Mouse (Mus musculus) MEL (cell line): Measurements from ENCODE around the gene Aspdh. TPM values are rescaled to one million over a fixed set of nuclear protein-coding genes. Genes with fewer than 3 reads are reported as not detected.
A peak's percentile ranks its signal among the peaks of the same experiment; 100 is the strongest.

Source experiments
- DNase-seq: peaks from one replicate; pipeline ENCODE4 v3.0.0; 2011; ENCODE audit warnings: low read depth, low spot score
- H3K27ac ChIP-seq: 2 replicates; pipeline ENCODE4 v1.5.1; 2012; ENCODE audit warnings: low read depth, mild to moderate bottlenecking, control low read depth, low read length, moderate library complexity; ENCODE audit not compliant: control insufficient read depth
- H3K27me3 ChIP-seq, 2 experiments: fragments of 150-350 bp in 1 of 2; sonication (generic) in 1 of 2; 2 replicates each; pipeline ENCODE4 v1.6.1; 2012; ENCODE audit warnings: low read length in 2 of 2, mild to moderate bottlenecking in 2 of 2, improper control_type of control experiment in 1 of 2, moderate library complexity in 1 of 2; ENCODE audit not compliant: insufficient read depth in 2 of 2, control insufficient read depth in 1 of 2
- H3K36me3 ChIP-seq, 2 experiments: 2 replicates each; pipeline ENCODE4 v1.6.1; 2012 to 2014; ENCODE audit warnings: low read length in 2 of 2, improper control_type of control experiment in 1 of 2, inconsistent platforms in 1 of 2, mild to moderate bottlenecking in 1 of 2; ENCODE audit not compliant: insufficient read depth in 2 of 2, control insufficient read depth in 1 of 2
- H3K4me1 ChIP-seq, 2 experiments: fragments of 150-350 bp in 1 of 2; sonication (generic) in 1 of 2; 2 replicates each; pipeline ENCODE4 v1.6.1; 2012; ENCODE audit warnings: low read length in 2 of 2, improper control_type of control experiment in 1 of 2, mild to moderate bottlenecking in 1 of 2; ENCODE audit not compliant: insufficient read depth in 2 of 2, control insufficient read depth in 1 of 2
- H3K4me3 ChIP-seq, 2 experiments: fragments of 150-350 bp in 1 of 2; sonication (generic) in 1 of 2; 2 replicates each; pipeline ENCODE4 v1.5.1; 2012; ENCODE audit warnings: low read depth in 2 of 2, low read length in 2 of 2, mild to moderate bottlenecking in 2 of 2, moderate library complexity in 2 of 2, control low read depth in 1 of 2, improper control_type of control experiment in 1 of 2; ENCODE audit not compliant: control insufficient read depth in 1 of 2, insufficient read depth in 1 of 2
- H3K79me2 ChIP-seq: 2 replicates; pipeline ENCODE4 v1.6.1; 2012; ENCODE audit warnings: mild to moderate bottlenecking, low read length, moderate library complexity; ENCODE audit not compliant: control insufficient read depth, poor library complexity, insufficient read depth
- H3K9ac ChIP-seq: 2 replicates; pipeline ENCODE4 v1.6.1; 2012; ENCODE audit warnings: low read depth, mild to moderate bottlenecking, control low read depth, low read length, moderate library complexity; ENCODE audit not compliant: control insufficient read depth, poor library complexity, severe bottlenecking
- H3K9me3 ChIP-seq: fragments of 150-350 bp; sonication (generic); replicated peaks from 2 replicates; pipeline ENCODE4 v1.6.1; 2012; ENCODE audit warnings: mild to moderate bottlenecking, low read length, improper control_type of control experiment, moderate library complexity; ENCODE audit not compliant: insufficient read depth
- BHLHE40 ChIP-seq: IDR thresholded peaks from 2 replicates; pipeline ENCODE4 v1.6.1; 2012; ENCODE audit warnings: low read depth, mild to moderate bottlenecking, inconsistent platforms, low read length, improper control_type of control experiment, borderline replicate concordance
- CHD1 ChIP-seq: IDR thresholded peaks from 2 replicates; pipeline ENCODE4 v1.6.1; 2012; ENCODE audit warnings: low read depth, mild to moderate bottlenecking, inconsistent platforms, low read length, improper control_type of control experiment
- CHD2 ChIP-seq: IDR thresholded peaks from 2 replicates; pipeline ENCODE4 v1.6.1; 2011; ENCODE audit warnings: low read length, improper control_type of control experiment
- CTCF ChIP-seq, 3 experiments: IDR thresholded peaks in 2 of 3; conservative IDR thresholded peaks in 1 of 3; 2 replicates each; pipeline ENCODE4 v1.5.1; 2011 to 2012; ENCODE audit warnings: low read length in 3 of 3, low read depth in 2 of 3, mild to moderate bottlenecking in 2 of 3, improper control_type of control experiment in 1 of 3, inconsistent platforms in 1 of 3, mixed read lengths in 1 of 3, moderate library complexity in 1 of 3; ENCODE audit not compliant: control insufficient read depth in 1 of 3, insufficient read depth in 1 of 3, poor library complexity in 1 of 3, severe bottlenecking in 1 of 3
- E2F4 ChIP-seq: IDR thresholded peaks from 2 replicates; pipeline ENCODE4 v1.6.1; 2011; ENCODE audit warnings: low read depth, low read length, improper control_type of control experiment, borderline replicate concordance
- ELF1 ChIP-seq: IDR thresholded peaks from 2 replicates; pipeline ENCODE4 v1.6.1; 2014; ENCODE audit warnings: low read depth, mild to moderate bottlenecking, inconsistent platforms, low read length, improper control_type of control experiment, moderate library complexity
- EP300 ChIP-seq, 2 experiments: IDR thresholded peaks; 2 replicates each; pipeline ENCODE4 v1.6.1; 2011; ENCODE audit warnings: improper control_type of control experiment in 2 of 2, low read length in 2 of 2, low read depth in 1 of 2, mild to moderate bottlenecking in 1 of 2
- ETS1 ChIP-seq: IDR thresholded peaks from 2 replicates; pipeline ENCODE4 v1.6.1; 2012; ENCODE audit warnings: low read depth, mild to moderate bottlenecking, inconsistent platforms, low read length, improper control_type of control experiment, moderate library complexity
- GABPA ChIP-seq: IDR thresholded peaks from 2 replicates; pipeline ENCODE4 v1.6.1; 2012; ENCODE audit warnings: low read depth, mild to moderate bottlenecking, inconsistent platforms, low read length, improper control_type of control experiment, moderate library complexity
- GATA1 ChIP-seq: IDR thresholded peaks from 2 replicates; pipeline ENCODE4 v1.6.1; 2011; ENCODE audit warnings: low read depth, low read length, improper control_type of control experiment
- HCFC1 ChIP-seq: IDR thresholded peaks from 2 replicates; pipeline ENCODE4 v1.6.1; 2012; ENCODE audit warnings: low read depth, mild to moderate bottlenecking, inconsistent platforms, low read length, improper control_type of control experiment, moderate library complexity
- KAT2A ChIP-seq: conservative IDR thresholded peaks from 2 replicates; pipeline ENCODE4 v1.6.1; 2012; ENCODE audit warnings: low read depth, low read length, improper control_type of control experiment, inconsistent platforms
- MAX ChIP-seq: IDR thresholded peaks from 2 replicates; pipeline ENCODE4 v1.6.1; 2011; ENCODE audit warnings: low read length, improper control_type of control experiment
- MAZ ChIP-seq: IDR thresholded peaks from 2 replicates; pipeline ENCODE4 v1.6.1; 2012; ENCODE audit warnings: low read depth, mild to moderate bottlenecking, inconsistent platforms, low read length, improper control_type of control experiment
- MEF2A ChIP-seq: IDR thresholded peaks from 2 replicates; pipeline ENCODE4 v1.6.1; 2014; ENCODE audit warnings: low read depth, mild to moderate bottlenecking, inconsistent platforms, low read length, improper control_type of control experiment; ENCODE audit not compliant: poor library complexity, insufficient replicate concordance, severe bottlenecking; ENCODE audit errors: extremely low read depth
- MXI1 ChIP-seq: IDR thresholded peaks from 2 replicates; pipeline ENCODE4 v1.6.1; 2011; ENCODE audit warnings: mild to moderate bottlenecking, low read depth, low read length, improper control_type of control experiment
- MYB ChIP-seq: IDR thresholded peaks from 2 replicates; pipeline ENCODE4 v1.6.1; 2011; ENCODE audit warnings: mild to moderate bottlenecking, low read depth, low read length, improper control_type of control experiment
- MYC ChIP-seq: IDR thresholded peaks from 2 replicates; pipeline ENCODE4 v1.6.1; 2011; ENCODE audit warnings: low read depth, mild to moderate bottlenecking, low read length, improper control_type of control experiment, moderate library complexity
- NELFE ChIP-seq: IDR thresholded peaks from 2 replicates; pipeline ENCODE4 v1.6.1; 2011; ENCODE audit warnings: low read depth, low read length, improper control_type of control experiment
- NRF1 ChIP-seq: IDR thresholded peaks from 2 replicates; pipeline ENCODE4 v1.6.1; 2014; ENCODE audit warnings: low read depth, mild to moderate bottlenecking, inconsistent platforms, low read length, improper control_type of control experiment, moderate library complexity; ENCODE audit not compliant: poor library complexity, insufficient read depth, severe bottlenecking
- POLR2A ChIP-seq, 2 experiments: IDR thresholded peaks; 2 replicates each; pipeline ENCODE4 v1.6.1; 2011 to 2012; ENCODE audit warnings: low read length in 2 of 2, mild to moderate bottlenecking in 2 of 2, control low read depth in 1 of 2, improper control_type of control experiment in 1 of 2, low read depth in 1 of 2, moderate library complexity in 1 of 2; ENCODE audit not compliant: control insufficient read depth in 1 of 2, insufficient read depth in 1 of 2, poor library complexity in 1 of 2
- POLR2AphosphoS2 ChIP-seq: IDR thresholded peaks from 2 replicates; pipeline ENCODE4 v1.6.1; 2011; ENCODE audit warnings: low read length, improper control_type of control experiment
- POLR2AphosphoS5 ChIP-seq: IDR thresholded peaks from 2 replicates; pipeline ENCODE4 v1.6.1; 2012; ENCODE audit warnings: low read depth, borderline replicate concordance, mild to moderate bottlenecking, inconsistent platforms, low read length, moderate library complexity, mixed read lengths
- RAD21 ChIP-seq: IDR thresholded peaks from 2 replicates; pipeline ENCODE4 v1.6.1; 2011; ENCODE audit warnings: mild to moderate bottlenecking, low read depth, low read length, improper control_type of control experiment
- RCOR1 ChIP-seq: IDR thresholded peaks from 2 replicates; pipeline ENCODE4 v1.6.1; 2012; ENCODE audit warnings: low read depth, mild to moderate bottlenecking, inconsistent platforms, low read length, improper control_type of control experiment
- SMC3 ChIP-seq: IDR thresholded peaks from 2 replicates; pipeline ENCODE4 v1.6.1; 2011; ENCODE audit warnings: low read depth, low read length, improper control_type of control experiment
- TAL1 ChIP-seq: IDR thresholded peaks from 2 replicates; pipeline ENCODE4 v1.6.1; 2012; ENCODE audit warnings: mild to moderate bottlenecking, inconsistent platforms, low read length, moderate library complexity, mixed read lengths
- TCF12 ChIP-seq: IDR thresholded peaks from 2 replicates; pipeline ENCODE4 v1.6.1; 2014; ENCODE audit warnings: low read depth, mild to moderate bottlenecking, inconsistent platforms, low read length, improper control_type of control experiment, moderate library complexity
- UBTF ChIP-seq: IDR thresholded peaks from 2 replicates; pipeline ENCODE4 v1.6.1; 2012; ENCODE audit warnings: low read depth, mild to moderate bottlenecking, inconsistent platforms, low read length, improper control_type of control experiment, moderate library complexity, borderline replicate concordance; ENCODE audit not compliant: insufficient read depth
- USF1 ChIP-seq: IDR thresholded peaks from 2 replicates; pipeline ENCODE4 v1.6.1; 2014; ENCODE audit warnings: low read depth, mild to moderate bottlenecking, inconsistent platforms, low read length, improper control_type of control experiment, moderate library complexity
- USF2 ChIP-seq, 2 experiments: IDR thresholded peaks; 2 replicates each; pipeline ENCODE4 v1.6.1; 2011 to 2012; ENCODE audit warnings: improper control_type of control experiment in 2 of 2, low read length in 2 of 2, borderline replicate concordance in 1 of 2, inconsistent platforms in 1 of 2, low read depth in 1 of 2, mild to moderate bottlenecking in 1 of 2; ENCODE audit not compliant: insufficient read depth in 1 of 2
- ZC3H11A ChIP-seq: IDR thresholded peaks from 2 replicates; pipeline ENCODE4 v1.6.1; 2012; ENCODE audit warnings: low read depth, mild to moderate bottlenecking, inconsistent platforms, low read length, improper control_type of control experiment
- ZKSCAN1 ChIP-seq: IDR thresholded peaks from 2 replicates; pipeline ENCODE4 v1.6.1; 2012; ENCODE audit warnings: low read depth, mild to moderate bottlenecking, inconsistent platforms, low read length, improper control_type of control experiment, moderate library complexity
- ZMIZ1 ChIP-seq: IDR thresholded peaks from 2 replicates; pipeline ENCODE4 v1.6.1; 2012; ENCODE audit warnings: low read depth, mild to moderate bottlenecking, inconsistent platforms, low read length, improper control_type of control experiment, moderate library complexity
- ZNF384 ChIP-seq: IDR thresholded peaks from 2 replicates; pipeline ENCODE4 v1.6.1; 2012; ENCODE audit warnings: low read depth, mild to moderate bottlenecking, inconsistent platforms, low read length, improper control_type of control experiment
- polyA plus RNA-seq, 2 experiments: library from polyadenylated mRNA; stranded (reverse) in 1 of 2; unstranded in 1 of 2; fragments of >175 nt in 1 of 2; fragments of >200 nt in 1 of 2; gene quantifications; 2 replicates each; pipeline versions ENCODE4 v1.2.1 to v1.2.4; 2012; ENCODE audit warnings: low replicate concordance in 2 of 2, low read depth in 1 of 2; ENCODE audit not compliant: insufficient read length in 2 of 2, insufficient read depth in 1 of 2, missing spikeins in 1 of 2
- total RNA-seq: library from RNA; depleted of rRNA; stranded (reverse); fragments of 300-350 nt; gene quantifications from 2 replicates; pipeline ENCODE4 v1.2.3, GENCODE M21; 2012

The Aspdh gene
- total and polyA plus RNA-seq, 3 experiments = 0.89 TPM; not detected in 2

DNA sequence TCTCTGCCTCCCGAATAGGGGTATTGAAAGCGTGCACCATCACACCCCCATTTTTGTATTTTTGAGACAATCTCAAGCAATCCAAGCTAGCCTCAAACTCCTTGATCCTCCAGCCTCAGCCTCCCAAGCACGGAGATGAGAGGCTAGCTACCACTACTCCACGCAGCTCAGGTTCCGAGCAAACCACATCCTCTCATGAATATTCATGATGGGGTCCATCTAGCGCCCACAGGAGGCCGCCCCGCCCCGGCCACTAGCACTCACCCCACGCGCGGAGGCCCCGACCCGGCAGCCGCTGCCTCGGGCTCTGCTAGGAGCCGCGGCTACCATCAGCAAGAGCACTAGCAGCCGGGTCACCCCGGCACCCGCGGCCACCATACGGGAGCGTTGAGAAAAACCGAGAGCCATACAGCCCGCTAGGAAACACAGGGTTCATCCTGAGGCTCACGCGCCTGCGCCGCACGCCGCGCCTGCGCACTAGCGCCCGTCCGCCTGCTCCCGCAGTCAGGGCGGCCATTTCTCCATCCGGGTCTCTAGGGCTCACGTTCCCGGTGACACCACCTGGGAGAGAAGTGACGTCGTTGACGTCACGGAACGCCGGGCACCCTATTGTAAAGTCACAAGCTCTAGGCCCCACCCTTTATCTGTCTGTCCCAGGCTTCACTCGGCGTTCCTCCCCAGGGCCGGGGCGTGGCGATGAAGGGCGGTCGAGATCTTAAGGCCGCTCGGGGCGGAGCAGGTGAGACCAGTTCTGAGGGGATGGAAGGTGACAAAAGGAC lies 31.0 kb downstream of the Aspdh start, which contains the start of the genes Emc10 and Fam71e1:
TSS of gene Emc10 (minus strand) at position 538 of the 779 bp plus-strand sequence.
TSS of gene Fam71e1 (plus strand) at position 590 of the 779 bp plus-strand sequence.
- Histone ChIP-seq H3K4me1 (peaks cover 0 to 12% of the 10 kb centered on the region in 2 experiments; a peak in 2 of 4 replicates), H3K27me3 (no peaks in the 10 kb centered on the region), H3K27ac (peak within 1 kb of the TSS; percentile 76), H3K36me3 (peaks cover 0 to 4% of the 10 kb centered on the region in 2 experiments; a peak in 3 of 4 replicates), H3K9ac (peak within 1 kb of the TSS; percentile 95), H3K79me2 (peaks cover 15% of the 10 kb centered on the region), H3K4me3 (peak within 1 kb of the TSS; percentile 86 to 87), H3K9me3 (no peaks in the 10 kb centered on the region)
- peak; percentile 99 for DNase-seq
- TF ChIP-seq MEF2A = no peak
- 0 out of 2 replicates have a peak, but pooled peaks have one; percentile 26 for TF ChIP-seq TAL1
- no peak for TF ChIP-seq SMC3
- no peak for TF ChIP-seq CHD1
- peak; percentile 72 for TF ChIP-seq USF1
- no peak for TF ChIP-seq CTCF (IDR thresholded peaks at IDR 0.05 in 2 of 3, conservative IDR thresholded peaks at IDR 0.05 in 1 of 3; ENCODE audit: control insufficient read depth in 1 of 3, insufficient read depth in 1 of 3, low read depth in 2 of 3, low read length in 3 of 3, poor library complexity in 1 of 3, severe bottlenecking in 1 of 3)
- TF ChIP-seq POLR2AphosphoS2 = peak; percentile 84
- TF ChIP-seq MAX = peak; percentile 64; the same call in 1 of the 2 replicates
- TF ChIP-seq ZC3H11A = no peak
- no peak for TF ChIP-seq MYB
- TF ChIP-seq BHLHE40 = peak; percentile 94
- no peak; the same call in 1 of the 2 replicates for TF ChIP-seq KAT2A
- no peak for TF ChIP-seq ZNF384
- TF ChIP-seq MAZ = no peak
- TF ChIP-seq ZMIZ1 = peak; percentile 57
- peak in 1 of 2 experiments; percentile 22; a peak in 1 of 4 replicates for TF ChIP-seq EP300 (IDR thresholded peaks at IDR 0.05; ENCODE audit: low read depth in 1 of 2, low read length in 2 of 2)
- TF ChIP-seq GATA1 = no peak
- TF ChIP-seq UBTF = no peak
- no peak for TF ChIP-seq POLR2AphosphoS5
- no peak; the same call in 1 of the 2 replicates for TF ChIP-seq ELF1
- peak; percentile 76 for TF ChIP-seq MXI1
- no peak for TF ChIP-seq USF2 (IDR thresholded peaks at IDR 0.05; ENCODE audit: borderline replicate concordance in 1 of 2, insufficient read depth in 1 of 2, low read depth in 1 of 2, low read length in 2 of 2)
- peak; percentile 83 for TF ChIP-seq ETS1
- peak; percentile 51; the same call in 1 of the 2 replicates for TF ChIP-seq GABPA
- TF ChIP-seq MYC = peak; percentile 48; the same call in 1 of the 2 replicates
- TF ChIP-seq NRF1 = peak; percentile 98
- TF ChIP-seq TCF12 = 0 out of 2 replicates have a peak, but pooled peaks have one; percentile 9
- TF ChIP-seq HCFC1 = peak; percentile 86
- peak; percentile 89 for TF ChIP-seq NELFE
- TF ChIP-seq POLR2A (IDR thresholded peaks at IDR 0.05; ENCODE audit: control insufficient read depth in 1 of 2, insufficient read depth in 1 of 2, low read depth in 1 of 2, low read length in 2 of 2, poor library complexity in 1 of 2) = peak; percentile 89 to 95; a peak in 3 of 4 replicates
- no peak for TF ChIP-seq RCOR1
- TF ChIP-seq ZKSCAN1 = no peak
- no peak for TF ChIP-seq E2F4
- no peak for TF ChIP-seq RAD21
- TF ChIP-seq CHD2 = no peak
